Mouse (Mus musculus): ENCODE results near the gene Trhr2.

Trhr2 gene

GRCm38 (mm10) chr8:122332753-122333506 lies 27.6 kb downstream of the Trhr2 start:
- DNase-seq (ENCODE audit: low read depth, low spot score), result peak; percentile 86

GRCm38 (mm10) chr8:122331134-122331523 lies 29.4 kb downstream of the Trhr2 start:
- DNase-seq (ENCODE audit: low read depth, low spot score), result no peak

- no peak for DNase-seq (ENCODE audit: low read depth, low spot score)
Measured at GRCm38 (mm10) chr8:122330446-122331133, 30.0 kb downstream of the Trhr2 start.

GRCm38 (mm10) chr8:122329553-122330239 lies 30.9 kb downstream of the Trhr2 start:
- DNase-seq (ENCODE audit: low read depth, low spot score), result no peak

- no peak for DNase-seq (ENCODE audit: low read depth, low spot score)
Measured at GRCm38 (mm10) chr8:122329072-122329471, 31.5 kb downstream of the Trhr2 start.

- DNase-seq (ENCODE audit: low read depth, low spot score), result no peak
Measured at GRCm38 (mm10) chr8:122326114-122326542, 34.4 kb downstream of the Trhr2 start.

- no peak for DNase-seq (ENCODE audit: low read depth, low spot score)
Measured at GRCm38 (mm10) chr8:122325196-122325595, 35.4 kb downstream of the Trhr2 start.

- peak; percentile 36 for DNase-seq (ENCODE audit: low read depth, low spot score)
Measured at GRCm38 (mm10) chr8:122323951-122324402, 36.6 kb downstream of the Trhr2 start.

- no peak for DNase-seq (ENCODE audit: low read depth, low spot score)
Measured at GRCm38 (mm10) chr8:122322792-122323191, 37.8 kb downstream of the Trhr2 start.

GRCm38 (mm10) chr8:122322126-122322525 lies 38.4 kb downstream of the Trhr2 start:
- DNase-seq (ENCODE audit: low read depth, low spot score), result no peak

GRCm38 (mm10) chr8:122321455-122321921 lies 39.1 kb downstream of the Trhr2 start:
- no peak for DNase-seq (ENCODE audit: low read depth, low spot score)

GRCm38 (mm10) chr8:122320541-122320940 lies 40.0 kb downstream of the Trhr2 start:
- DNase-seq (ENCODE audit: low read depth, low spot score), result no peak

- DNase-seq (ENCODE audit: low read depth, low spot score), result no peak
Measured at GRCm38 (mm10) chr8:122319708-122320075, 40.9 kb downstream of the Trhr2 start.

GRCm38 (mm10) chr8:122319045-122319707 lies 41.4 kb downstream of the Trhr2 start:
- DNase-seq (ENCODE audit: low read depth, low spot score), result no peak

GRCm38 (mm10) chr8:122317918-122318475 lies 42.5 kb downstream of the Trhr2 start:
- no peak for DNase-seq (ENCODE audit: low read depth, low spot score)

GRCm38 (mm10) chr8:122316402-122316801 lies 44.1 kb downstream of the Trhr2 start:
- DNase-seq (ENCODE audit: low read depth, low spot score), result no peak

- peak; percentile 35 for DNase-seq (ENCODE audit: low read depth, low spot score)
Measured at GRCm38 (mm10) chr8:122314899-122315496, 45.5 kb downstream of the Trhr2 start.

- no peak for DNase-seq (ENCODE audit: low read depth, low spot score)
Measured at GRCm38 (mm10) chr8:122313310-122313709, 47.2 kb downstream of the Trhr2 start.

GRCm38 (mm10) chr8:122312553-122312952 lies 48.0 kb downstream of the Trhr2 start:
- DNase-seq (ENCODE audit: low read depth, low spot score), result no peak

- no peak for DNase-seq (ENCODE audit: low read depth, low spot score)
Measured at GRCm38 (mm10) chr8:122311115-122311514, 49.4 kb downstream of the Trhr2 start.

GRCm38 (mm10) chr8:122309272-122309671 lies 51.3 kb downstream of the Trhr2 start:
- no peak for DNase-seq (ENCODE audit: low read depth, low spot score)
